Mouse (Mus musculus) embryo, embryonic 10.5 days (tissue): ENCODE data around the gene Lif.

Source experiments
- DNase-seq: peaks from one replicate; pipeline ENCODE4 v3.0.0-alpha.2; 2015; ENCODE audit warnings: low spot score

Lif gene

DNA sequence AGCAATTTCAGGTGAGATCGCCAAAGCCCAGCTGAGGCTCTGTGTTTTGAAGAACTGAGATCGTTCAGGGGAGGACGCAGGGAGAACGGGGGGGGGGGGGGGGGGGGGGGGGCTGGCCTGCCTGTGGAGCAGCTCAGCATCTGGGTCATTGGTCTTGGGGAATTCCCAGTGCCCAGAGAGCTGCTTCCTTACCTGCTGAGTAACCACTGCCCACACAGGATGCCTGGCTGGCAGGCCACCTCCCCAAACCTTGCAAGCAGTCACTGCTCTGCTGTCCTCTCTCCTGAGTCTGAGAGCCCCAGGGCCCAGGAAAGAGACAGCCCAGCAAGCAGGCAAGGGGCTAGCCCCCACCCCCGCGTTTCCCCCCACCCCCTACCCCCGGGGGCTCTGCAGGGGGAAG, 5.5 kb downstream of the Lif start:
- no peak for DNase-seq

DNA sequence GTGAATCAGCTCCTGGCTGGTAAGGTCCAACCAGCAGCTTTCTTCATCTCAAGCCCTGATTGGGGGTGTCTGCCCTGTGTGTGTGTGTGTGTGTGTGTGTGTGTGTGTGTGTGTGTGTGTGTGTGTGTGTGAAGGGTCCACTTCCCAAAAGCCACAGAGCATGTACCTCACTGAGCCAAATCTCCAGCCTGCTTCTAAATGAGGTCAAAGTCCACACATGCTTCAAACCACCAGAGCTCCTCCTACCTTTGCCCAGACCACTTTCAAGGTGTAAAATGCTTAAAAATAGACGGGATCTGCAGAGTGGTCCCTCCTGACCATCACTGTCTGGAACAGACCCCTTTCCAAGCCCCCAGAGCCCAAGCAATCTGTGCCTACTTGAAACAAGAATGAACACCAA, 5.9 kb downstream of the Lif start:
- no peak for DNase-seq

DNA sequence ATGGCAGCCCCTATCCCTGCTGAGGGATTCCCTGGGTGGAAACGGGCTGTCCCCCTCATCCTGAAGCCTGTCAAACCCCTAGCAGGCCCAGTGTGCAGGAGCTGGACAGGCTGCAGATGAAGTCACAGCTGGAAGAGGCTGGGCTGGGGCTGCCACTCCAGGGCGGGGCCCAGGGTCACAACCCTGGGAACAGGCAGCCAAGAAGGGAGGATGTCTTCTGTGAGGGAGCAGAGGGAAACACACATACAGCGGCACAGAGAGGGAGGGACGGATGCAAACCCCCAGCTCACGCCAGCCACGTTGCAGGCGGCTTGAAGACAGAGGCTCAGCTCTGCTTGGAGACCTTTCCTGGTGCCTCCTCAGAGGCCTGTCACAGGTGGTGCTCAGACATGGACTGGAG, 6.7 kb downstream of the Lif start:
- no peak for DNase-seq

DNA sequence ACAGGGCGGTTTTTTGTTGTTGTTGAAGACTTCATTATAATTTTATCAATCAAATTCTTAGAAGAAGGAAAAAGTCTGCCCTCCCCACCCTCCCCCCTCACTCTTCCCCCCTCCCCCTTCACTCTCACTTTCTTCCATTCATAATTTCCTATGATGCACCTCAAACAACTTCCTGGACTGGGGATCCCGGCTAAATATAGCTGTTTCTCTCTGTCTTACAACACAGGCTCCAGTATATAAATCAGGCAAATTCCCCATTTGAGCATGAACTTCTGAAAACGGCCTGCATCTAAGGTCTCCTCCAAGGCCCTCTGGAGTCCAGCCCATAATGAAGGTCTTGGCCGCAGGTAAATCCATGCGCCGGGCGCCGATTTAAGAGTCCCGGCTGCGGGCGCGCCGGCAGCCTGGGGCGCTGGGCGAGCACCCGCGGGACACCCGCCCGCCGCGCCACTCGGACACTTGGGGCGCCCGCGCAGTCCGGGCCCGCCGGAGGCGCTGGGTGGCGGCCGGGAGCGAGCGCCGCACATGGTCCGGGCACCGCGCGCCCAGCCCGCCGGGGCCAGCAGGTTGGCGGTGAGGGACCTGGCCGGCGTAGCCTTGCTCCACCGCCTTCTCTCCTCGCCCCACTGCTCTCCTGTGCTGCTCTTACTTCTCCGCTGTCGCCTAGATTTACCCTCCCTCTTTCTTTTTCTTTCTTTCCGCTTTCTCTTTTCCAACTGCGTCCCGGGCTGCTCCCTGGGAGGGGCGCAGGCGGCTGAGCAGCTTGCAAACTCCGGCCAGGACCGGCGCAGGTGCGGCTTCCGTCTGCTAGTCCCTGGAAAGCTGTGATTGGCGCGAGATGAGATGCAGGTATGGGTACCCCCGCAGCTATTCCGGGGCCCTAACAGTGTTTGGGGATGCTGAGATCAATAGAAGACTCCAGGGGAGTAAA, 9.2 kb downstream of the Lif start:
- DNase-seq = peak; percentile 50

DNA sequence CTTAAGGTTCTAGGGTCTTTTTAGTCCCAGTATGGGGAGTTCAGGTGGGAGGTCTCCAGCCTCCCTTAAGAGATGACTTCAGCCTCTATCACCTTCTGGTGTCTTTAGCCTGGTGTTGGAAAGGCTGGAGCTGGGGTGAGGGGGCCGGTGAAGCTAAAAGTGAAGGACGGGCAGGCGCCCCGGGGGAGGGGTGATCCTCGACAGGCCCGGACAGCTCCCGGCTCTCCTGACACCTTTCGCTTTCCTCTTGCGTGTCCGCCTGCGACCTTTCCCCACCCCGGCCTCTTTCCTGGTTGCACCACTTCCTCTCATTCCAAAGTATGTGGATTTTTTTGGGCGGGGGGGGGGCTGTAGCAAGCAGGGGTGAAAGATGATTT, 9.8 kb downstream of the Lif start:
- no peak for DNase-seq

DNA sequence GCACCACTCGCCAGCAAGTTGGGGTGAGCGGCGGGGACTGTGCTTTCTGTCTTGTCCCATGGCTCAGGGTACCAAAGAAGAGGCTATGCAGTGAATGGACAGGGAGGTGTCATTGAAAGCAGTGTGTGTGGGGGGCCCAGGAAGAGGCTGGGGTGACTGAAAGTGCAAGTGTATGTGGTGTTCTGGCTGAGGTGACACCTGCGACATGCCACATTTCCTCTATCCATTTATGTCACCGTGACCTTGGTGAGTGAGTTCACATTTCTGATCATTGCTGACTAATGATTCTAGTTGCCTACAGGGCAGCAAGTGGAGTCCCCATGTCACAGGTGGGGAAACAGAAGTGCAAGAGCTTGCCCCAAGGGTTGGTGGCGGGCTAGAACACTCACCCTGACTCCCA, 11.1 kb downstream of the Lif start:
- no peak for DNase-seq

DNA sequence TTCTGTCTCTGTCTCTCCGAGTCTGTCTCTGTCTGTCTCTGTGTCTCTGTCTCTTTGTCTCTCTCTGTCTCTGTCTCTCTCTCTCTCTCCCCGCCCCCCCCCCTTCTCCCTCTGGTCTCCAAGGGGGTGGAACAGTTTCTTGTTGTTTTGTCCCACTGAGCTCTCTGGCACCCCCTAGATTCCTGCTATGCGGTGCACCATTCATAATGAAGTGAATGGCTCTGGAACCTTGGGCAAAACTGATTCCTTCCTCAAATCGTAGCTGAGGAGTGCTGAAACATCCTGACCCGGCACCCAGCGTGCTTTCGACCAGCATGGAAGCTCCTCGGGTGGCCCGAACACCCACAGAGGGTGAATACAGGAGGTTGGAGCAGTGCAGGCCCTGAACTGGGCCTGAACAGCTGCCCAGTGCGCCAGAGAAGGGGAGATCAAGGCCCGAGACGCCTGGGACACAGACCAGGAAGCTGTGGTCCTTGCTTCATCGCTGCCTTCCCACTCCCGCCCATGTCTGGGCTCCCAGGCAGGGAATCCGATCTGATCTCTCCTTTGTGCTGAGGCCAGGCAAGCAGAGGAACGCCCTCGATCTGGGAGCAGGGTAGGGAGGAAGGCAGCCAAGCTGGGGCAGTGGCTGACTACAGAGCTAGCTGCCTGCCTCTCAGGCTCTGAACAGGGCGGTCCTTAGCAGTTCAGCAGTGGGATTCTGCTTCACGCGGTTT, 13.5 kb downstream of the Lif start:
- DNase-seq = peak; percentile 47

DNA sequence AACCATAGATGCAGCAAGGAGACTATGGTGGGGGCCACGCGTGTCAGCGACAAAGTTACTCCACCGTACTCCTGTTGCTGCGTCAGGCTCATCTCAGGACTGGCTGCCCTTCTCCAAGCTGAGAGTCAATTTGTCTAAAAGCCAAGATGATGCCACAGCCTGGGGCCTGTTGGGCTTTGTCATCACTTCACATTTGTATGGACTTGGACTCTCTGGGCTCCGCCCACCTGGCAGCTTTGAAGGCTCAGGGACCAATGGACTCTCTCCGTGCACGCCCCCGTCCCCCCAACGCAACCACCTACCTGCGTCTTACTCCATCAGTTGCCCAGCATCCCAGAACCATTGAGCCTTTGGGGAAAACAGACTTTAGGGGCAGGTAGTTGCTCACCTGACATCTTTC, 14.2 kb downstream of the Lif start:
- DNase-seq = no peak

DNA sequence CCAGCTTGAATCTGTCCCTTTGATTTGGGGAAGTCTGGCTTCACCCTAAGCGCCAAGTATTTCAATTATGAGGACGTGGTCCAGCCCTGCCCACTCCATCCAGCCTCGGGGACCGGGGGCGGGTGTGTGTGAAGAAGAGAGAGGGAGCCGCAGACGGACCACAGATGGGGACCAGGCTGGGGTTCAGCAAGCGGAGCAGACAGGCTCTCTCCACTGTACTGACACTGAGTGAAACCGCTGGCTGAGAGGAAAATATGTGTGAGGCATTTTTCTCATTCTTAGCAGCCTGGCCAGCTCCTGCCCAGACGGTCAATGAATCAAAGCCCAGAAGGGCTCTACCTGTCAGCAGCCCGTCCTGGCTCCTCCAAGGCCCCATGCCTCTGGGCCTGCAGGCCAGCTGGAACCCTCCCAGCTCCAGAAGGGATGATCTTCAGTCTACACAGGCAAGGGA, 19.1 kb downstream of the Lif start:
- no peak for DNase-seq

DNA sequence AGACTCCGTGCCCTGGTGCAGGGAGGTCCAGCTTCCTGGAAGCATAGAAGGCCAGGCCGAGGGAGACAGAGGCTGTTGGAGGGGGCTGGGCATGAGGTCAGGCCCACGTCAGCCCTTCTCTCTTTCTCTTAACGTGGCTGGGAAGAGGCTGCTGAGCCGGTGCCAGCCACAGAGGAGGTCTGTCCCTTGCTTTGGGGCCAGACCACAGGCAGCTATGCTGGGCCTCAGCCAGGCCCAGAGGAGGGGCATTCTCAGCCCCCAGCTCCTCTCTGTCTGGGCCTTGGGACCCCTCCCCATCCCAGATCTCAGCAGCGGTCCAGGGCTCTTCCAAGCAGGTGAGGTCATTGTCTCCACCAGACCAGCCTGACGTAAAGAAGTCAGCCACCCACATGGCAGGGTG, 22.6 kb downstream of the Lif start:
- DNase-seq = no peak

DNA sequence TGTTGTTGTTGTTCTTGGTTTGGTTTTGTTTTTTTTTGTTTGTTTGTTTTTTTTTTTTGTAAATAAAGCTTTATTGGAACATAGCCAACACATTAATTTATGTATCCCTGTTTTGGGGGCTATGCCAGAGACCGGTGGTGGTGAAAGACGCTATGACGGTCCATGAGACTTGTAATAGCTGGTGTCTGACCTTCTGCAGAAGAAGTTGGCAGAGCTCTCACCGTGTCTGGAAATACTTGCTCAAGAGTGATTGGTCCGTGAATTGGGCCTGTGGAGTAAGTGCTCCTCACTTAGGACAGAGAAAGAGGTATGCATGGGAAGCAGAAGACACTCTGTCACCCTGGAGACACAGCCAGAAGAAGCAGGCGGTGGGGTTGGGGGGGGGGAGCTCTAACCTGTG, 24.5 kb downstream of the Lif start:
- DNase-seq = no peak

DNA sequence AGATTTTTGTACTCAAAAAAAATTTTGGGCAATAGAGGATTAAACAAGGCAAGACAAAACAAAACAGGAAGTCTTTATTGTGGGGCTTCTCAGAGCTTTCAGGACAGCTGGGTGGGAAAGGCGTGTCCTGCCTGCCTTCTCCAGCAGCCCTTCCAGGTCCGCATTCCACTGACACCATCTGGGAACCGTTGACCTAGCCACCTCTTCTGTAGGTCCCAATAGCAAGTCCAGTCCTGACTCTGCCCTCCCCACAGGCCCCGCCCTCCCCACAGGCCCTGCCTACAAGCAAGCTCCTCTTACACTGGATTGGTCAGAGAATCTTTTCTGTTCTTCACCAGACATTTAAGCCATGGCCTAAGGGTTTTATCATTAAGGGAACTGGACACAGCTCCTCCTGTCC, 26.3 kb downstream of the Lif start:
- DNase-seq = peak; percentile 83

DNA sequence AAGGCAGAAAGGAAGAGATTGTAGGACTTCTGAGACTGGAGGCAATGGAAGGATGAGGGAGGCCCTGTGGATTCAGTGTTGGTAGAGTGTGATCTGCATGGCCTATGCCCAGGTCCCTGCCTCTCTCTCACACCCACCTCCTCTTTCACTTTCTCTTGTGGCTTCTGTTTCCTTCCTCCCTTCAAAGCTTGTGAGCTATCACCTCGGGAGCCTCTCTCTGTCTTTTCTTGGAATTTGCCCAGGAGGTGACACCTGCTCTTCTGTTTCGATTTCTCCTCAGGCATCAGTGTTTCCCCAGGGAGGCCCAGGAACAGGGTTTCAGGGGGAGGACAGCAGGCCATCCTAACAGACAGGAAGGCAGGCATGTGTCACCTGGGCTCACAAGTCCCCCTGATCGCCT, 31.9 kb downstream of the Lif start:
- DNase-seq = no peak

DNA sequence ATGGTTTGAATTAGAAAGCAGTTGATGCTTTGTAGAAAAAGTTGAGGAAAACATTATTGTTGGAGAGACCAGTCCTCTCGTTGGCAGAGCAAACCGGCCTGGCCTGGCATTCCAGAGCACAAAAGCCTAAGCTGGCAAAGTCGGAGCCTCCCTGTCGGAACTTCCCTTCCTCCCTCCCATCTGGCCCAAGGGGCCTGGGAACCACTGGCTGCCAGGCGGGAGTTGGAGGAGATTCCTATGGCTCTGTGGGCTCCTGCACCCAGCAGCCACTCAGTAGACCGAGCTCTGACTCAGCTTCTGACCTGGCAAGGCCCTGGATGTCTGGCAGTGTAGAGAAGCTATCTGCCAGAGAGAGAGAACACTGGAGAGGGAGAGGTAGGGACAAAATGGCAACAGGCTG, 34.3 kb downstream of the Lif start:
- no peak for DNase-seq

DNA sequence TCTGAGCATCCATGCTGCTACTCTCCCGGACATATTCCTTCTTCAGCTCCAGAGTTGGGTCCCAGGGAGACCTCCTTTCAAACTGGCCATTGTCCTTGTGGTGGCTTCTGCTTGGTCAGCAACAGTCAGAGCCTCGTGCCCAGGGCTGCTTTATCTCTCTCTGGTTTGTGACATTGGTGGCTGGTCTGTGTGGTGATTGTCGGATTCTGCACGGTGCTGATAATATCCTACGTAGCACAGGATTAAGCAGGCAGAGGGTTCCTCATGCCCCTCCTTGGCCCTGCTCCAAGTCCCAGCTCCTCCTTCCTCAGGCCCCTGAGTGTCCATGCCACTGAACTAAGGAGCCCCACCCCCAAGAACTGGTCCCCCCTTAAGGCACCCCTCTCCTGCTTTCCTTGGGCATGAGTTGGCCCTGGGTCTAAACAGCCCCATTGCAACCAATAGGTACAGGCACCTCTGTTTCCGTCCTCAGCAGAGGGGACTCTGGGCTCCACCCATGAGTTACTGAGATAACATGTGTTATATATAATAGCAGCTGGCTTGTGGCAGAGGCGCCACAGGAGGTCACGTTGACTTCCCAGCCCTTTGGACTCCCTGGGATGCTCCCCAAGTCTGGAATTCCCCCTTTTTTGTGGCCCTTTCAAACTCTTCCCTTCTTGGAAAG, 35.0 kb downstream of the Lif start:
- DNase-seq = no peak

DNA sequence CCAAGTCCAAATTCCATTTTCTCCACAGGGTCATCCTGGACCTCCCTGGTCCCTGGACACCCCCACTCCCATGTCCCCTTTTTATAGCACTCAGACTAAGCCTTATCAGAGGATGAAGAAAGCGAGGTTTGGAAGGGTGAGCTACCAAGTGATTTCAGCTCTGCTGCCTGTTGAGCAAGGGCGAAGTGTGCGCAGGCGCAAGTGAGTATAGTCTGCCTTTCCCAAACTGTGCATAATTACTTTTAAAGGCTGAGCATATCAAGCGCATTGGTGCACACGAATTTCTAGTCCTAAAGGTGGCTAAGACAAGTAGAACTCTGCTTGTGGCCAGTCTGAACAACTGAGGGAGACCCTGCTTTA, 35.5 kb downstream of the Lif start:
- no peak for DNase-seq

DNA sequence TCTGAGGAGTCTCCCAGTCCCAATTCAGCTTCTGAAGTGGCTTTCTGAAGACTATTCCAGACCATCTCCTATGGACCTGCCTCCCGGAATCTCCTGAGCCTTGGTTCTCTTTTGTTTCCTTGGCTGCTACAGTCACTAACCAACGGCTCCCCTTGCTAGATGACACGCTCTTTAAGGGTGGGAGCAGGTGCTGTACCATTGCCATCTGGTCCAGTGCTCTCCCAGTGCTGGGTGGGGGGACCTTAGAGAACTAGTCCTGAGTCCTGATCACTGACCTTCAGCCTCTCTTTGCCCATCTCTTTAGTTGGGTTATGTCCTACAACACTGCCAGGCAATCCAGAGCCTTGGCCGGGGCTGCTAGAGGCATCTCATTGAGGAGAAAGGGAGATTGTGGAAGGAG, 36.1 kb downstream of the Lif start:
- no peak for DNase-seq

DNA sequence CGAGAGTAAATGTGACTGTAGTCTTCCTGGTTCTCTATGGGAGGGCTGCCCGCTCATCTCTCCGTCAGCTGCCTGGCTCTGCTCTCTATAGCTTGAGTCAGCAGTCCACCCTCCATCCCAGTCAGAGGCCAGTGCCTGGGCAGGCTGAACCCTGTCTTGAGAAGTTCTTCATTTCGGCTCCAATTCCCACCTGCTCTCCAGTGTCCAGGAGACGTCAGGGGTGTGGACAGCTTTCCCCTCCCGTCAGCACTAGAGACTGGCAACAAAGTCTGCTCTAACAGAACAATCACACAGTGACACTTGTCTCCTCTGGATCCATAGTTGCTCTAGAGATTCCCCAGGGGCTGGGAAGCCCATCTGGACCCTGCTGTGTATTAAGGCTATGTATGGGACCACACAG, 36.7 kb downstream of the Lif start:
- no peak for DNase-seq

DNA sequence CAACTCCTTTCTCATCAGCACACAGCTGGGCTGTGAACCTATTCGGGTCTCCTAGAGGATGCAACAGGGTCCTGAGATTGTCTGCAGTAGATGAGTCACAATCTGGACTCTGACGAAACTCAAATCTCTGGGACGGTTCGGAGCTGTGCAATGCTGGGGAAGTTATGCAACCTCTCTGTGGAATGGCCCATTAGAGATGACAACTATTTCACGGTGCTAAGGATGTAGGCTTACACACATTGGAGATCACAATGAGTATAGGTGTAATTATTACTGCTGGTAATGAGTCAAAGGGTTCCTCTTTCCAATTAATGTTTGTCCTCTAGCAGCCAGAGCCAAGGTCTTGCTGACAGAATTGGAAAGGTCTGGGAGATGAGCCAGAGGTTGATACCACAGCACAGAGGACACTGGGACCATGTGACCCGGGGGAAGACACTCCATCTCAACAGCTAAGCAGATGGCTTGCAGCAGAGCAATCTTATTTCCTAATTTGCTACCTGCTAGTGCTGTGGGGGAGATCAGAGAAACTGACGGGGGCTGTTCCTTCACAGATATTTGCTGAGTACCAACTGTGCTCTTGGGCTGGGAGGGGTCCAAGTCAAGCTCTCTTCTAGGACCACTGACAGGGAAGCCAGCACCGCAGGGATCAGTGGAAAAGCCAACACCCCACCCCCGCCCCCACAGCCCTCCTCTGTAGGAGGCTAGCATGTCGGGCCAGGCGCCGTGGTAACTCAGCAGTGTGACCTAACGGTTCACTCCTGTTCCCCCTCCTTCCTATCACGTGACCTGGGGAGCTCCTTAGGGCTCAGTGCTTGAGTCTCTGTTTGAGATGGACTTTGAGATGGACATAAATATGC, 37.4 kb downstream of the Lif start:
- DNase-seq = no peak

DNA sequence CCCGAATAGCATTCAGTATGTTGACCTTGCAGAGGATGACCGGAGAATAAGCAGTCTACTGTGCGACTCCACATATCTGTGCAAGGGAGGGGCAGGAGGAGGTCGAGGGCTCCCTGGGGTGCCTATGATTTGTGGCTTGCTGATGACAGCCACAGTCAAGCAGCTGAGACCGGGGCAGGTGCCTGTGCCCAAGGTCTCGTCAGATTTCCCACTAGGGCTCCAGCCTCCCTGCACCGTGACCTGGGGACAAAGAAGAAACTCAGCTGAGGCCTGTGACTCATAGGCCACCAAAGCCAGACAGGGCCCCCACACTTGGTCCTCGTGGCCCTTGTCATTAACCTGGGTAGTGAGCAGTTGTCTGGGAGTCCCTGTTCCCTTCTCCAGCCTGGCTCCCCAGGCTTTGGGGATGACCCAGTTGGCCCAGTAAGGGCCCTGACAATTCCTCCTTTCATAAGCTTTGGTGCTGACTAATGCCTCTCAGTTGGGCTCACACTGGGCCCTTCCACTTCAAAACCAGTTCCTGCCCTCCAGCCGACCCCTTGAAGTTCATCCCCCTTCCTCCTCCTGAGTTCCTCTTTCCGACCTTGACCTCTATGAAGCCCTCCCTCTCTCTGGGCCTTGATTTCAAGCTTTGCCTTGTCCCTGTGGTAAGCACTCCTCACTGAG, 39.4 kb downstream of the Lif start:
- DNase-seq = no peak

DNA sequence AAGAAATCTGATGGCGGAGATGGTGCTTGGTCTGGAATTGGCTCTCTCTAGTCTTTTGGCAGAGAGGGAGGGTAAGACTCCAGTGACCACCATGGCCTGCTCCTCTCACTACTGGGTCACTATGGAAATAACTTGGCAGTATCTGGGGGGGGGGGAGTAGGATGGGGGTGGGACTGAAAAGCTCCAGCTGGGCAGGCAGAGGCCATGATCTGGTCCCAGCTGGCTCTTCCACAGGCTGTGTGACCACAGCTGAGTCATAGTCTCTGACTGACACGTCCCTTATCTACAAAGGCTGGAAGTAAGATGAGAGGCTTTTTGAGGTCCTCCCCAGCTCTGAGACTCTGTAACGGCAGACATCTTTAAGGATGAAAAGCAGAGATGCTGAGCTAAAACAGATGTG, 40.4 kb downstream of the Lif start:
- DNase-seq = no peak

DNA sequence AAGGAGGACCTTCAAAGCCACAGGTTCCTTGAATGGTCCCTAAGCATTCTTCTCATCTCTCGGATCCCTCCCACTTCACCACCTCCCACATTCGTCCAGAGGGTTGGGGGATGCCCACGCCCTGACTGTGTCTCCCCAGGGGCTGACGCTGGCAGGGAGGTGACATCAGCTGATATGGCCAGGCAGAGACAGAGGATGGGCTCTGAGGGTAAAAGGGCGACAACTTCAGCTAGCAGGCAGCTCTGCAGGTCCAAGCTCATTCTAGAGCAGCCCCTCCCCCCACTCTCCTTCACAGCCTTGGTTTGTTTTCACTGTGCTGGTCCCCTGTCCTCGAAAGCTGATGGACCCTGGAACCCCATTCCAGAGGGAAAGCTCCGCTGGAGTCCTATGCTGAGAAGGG, 41.3 kb downstream of the Lif start:
- DNase-seq = no peak
